Mouse (Mus musculus) heart, embryonic 10.5 days (tissue): ENCODE data around the gene Tas2r137. TPM values are rescaled to one million over a fixed set of nuclear protein-coding genes. Genes with fewer than 3 reads are reported as not detected.

Experiments used
- DNase-seq: peaks from one replicate; pipeline ENCODE4 v3.0.0-alpha.2; 2017; ENCODE audit warnings: low spot score
- H3K27ac ChIP-seq: fragments of 300-500 bp; sonication (generic); 2 replicates; pipeline ENCODE4 v1.5.1; 2016; ENCODE audit warnings: mild to moderate bottlenecking
- H3K27me3 ChIP-seq: fragments of 300-500 bp; sonication (generic); 2 replicates; pipeline ENCODE4 v1.6.1; 2016; ENCODE audit warnings: mild to moderate bottlenecking; ENCODE audit not compliant: poor library complexity, insufficient read depth, severe bottlenecking
- H3K36me3 ChIP-seq: fragments of 300-500 bp; sonication (generic); 2 replicates; pipeline ENCODE4 v1.6.1; 2016; ENCODE audit warnings: mild to moderate bottlenecking, moderate library complexity
- H3K4me1 ChIP-seq: fragments of 300-500 bp; sonication (generic); 2 replicates; pipeline ENCODE4 v1.6.1; 2016; ENCODE audit warnings: mild to moderate bottlenecking
- H3K4me3 ChIP-seq: fragments of 300-500 bp; sonication (generic); 2 replicates; pipeline ENCODE4 v1.5.1; 2016; ENCODE audit warnings: mild to moderate bottlenecking, moderate library complexity
- H3K9me3 ChIP-seq: fragments of 300-500 bp; sonication (generic); 2 replicates; pipeline ENCODE4 v1.6.1; 2016; ENCODE audit warnings: mild to moderate bottlenecking, moderate library complexity
- whole genome bisulfite sequencing: fragments of 180-500 bp; shearing (Covaris S2); methylation state at CpG from one replicate; pipeline ENCODE4 v1.1.7; 2016; 5-methylcytosine and 5-hydroxymethylcytosine counted together
- polyA plus RNA-seq: library from polyadenylated mRNA; unstranded; fragments of >200 nt; fragmentation: Nextera tagmentation; extraction: Ambion mirVana; gene quantifications from 2 replicates; pipeline ENCODE4 v1.2.1, GENCODE M21; 2016

Gene Tas2r137
- polyA plus RNA-seq, 1 experiment from 2014 or later = not detected

GRCm38 (mm10) chr6:40519408-40519807 lies 28.4 kb downstream of the Tas2r137 start, which contains the start of gene Prss37:
Gene Prss37, minus strand, starts transcription at chr6:40519508.
- Histone ChIP-seq H3K27ac (no peak within 1 kb of the TSS), H3K9me3 (no peaks in the 10 kb centered on the region), H3K4me1 (no peaks in the 10 kb centered on the region), H3K4me3 (no peak within 1 kb of the TSS), H3K36me3 (no peaks in the 10 kb centered on the region), H3K27me3 (no peaks in the 10 kb centered on the region)
- no peak for DNase-seq
- WGBS = 82% methylated on average over 1 of the region's 1 CpGs

Other genes with a start within 250 kb of the Tas2r137 start
- 45.7 and 50.8 TPM in 2 replicates for gene Agk, start 166.1 kb upstream of the Tas2r137 start, polyA plus RNA-seq
- gene E330009J07Rik, start 55.1 kb upstream of the Tas2r137 start, polyA plus RNA-seq = 3.6 and 6.8 TPM in 2 replicates
- 0.04 TPM in 1 of 2 replicates, not detected in the other for gene Wee2, start 52.1 kb upstream of the Tas2r137 start, polyA plus RNA-seq
- 122 and 162 TPM in 2 replicates for gene Ssbp1, start 19.9 kb upstream of the Tas2r137 start, polyA plus RNA-seq
- gene Tas2r108, start 2.3 kb downstream of the Tas2r137 start, polyA plus RNA-seq = not detected in 2 replicates
- gene Prss37, start 28.3 kb downstream of the Tas2r137 start, polyA plus RNA-seq = 0.41 TPM in 1 of 2 replicates, not detected in the other
- gene Olfr461, start 63.8 kb downstream of the Tas2r137 start, polyA plus RNA-seq = not detected in 2 replicates
- gene Olfr460, start 78.3 kb downstream of the Tas2r137 start, polyA plus RNA-seq = not detected in 2 replicates
- 0.10 and 0.53 TPM in 2 replicates for gene Clec5a, start 94.6 kb downstream of the Tas2r137 start, polyA plus RNA-seq
- not detected in 2 replicates for gene Tas2r138, start 122.1 kb downstream of the Tas2r137 start, polyA plus RNA-seq
- 0.02 and 0.24 TPM in 2 replicates for gene Mgam, start 137.6 kb downstream of the Tas2r137 start, polyA plus RNA-seq